Mouse (Mus musculus) midbrain, postnatal 0 days (tissue): ENCODE measurements around the gene Amz2. TPM values are rescaled to one million over a fixed set of nuclear protein-coding genes. Genes with fewer than 3 reads are reported as not detected.

Experiments
- ATAC-seq: fragments of 200-750 bp; cut with Nextera tagmentation; 2 replicates; pipeline ENCODE4 v1.8.0; 2017; ENCODE audit warnings: moderate number of reproducible peaks, mild to moderate bottlenecking, moderate TSS enrichment, moderate library complexity; ENCODE audit not compliant: low FRiP score
- DNase-seq: peaks from one replicate; pipeline ENCODE4 v3.0.0-alpha.2; 2015; ENCODE audit warnings: low spot score
- H3K27ac ChIP-seq: fragments of 300-500 bp; sonication (generic); 2 replicates; pipeline ENCODE4 v1.5.1; 2014; ENCODE audit warnings: low read depth, mild to moderate bottlenecking, low read length, mixed read lengths
- H3K27me3 ChIP-seq: fragments of 300-500 bp; sonication (generic); 2 replicates; pipeline ENCODE4 v1.6.1; 2014; ENCODE audit warnings: low read length, control low read depth, mixed read lengths; ENCODE audit not compliant: insufficient read depth
- H3K36me3 ChIP-seq: fragments of 300-500 bp; sonication (generic); 2 replicates; pipeline ENCODE4 v1.6.1; 2014; ENCODE audit warnings: low read length, control low read depth, mixed read lengths; ENCODE audit not compliant: insufficient read depth
- H3K4me1 ChIP-seq: fragments of 300-500 bp; sonication (generic); 2 replicates; pipeline ENCODE4 v1.6.1; 2014; ENCODE audit warnings: mild to moderate bottlenecking, control low read depth, antibody characterized with exemption, low read length, mixed read lengths; ENCODE audit not compliant: insufficient read depth
- H3K4me2 ChIP-seq: fragments of 300-500 bp; sonication (generic); 2 replicates; pipeline ENCODE4 v1.6.1; 2014; ENCODE audit warnings: low read depth, mild to moderate bottlenecking, low read length, mixed read lengths; ENCODE audit not compliant: poor library complexity, severe bottlenecking
- H3K4me3 ChIP-seq: fragments of 300-500 bp; sonication (generic); 2 replicates; pipeline ENCODE4 v1.5.1; 2014; ENCODE audit warnings: low read depth, mild to moderate bottlenecking, low read length, moderate library complexity
- H3K9ac ChIP-seq: fragments of 300-500 bp; sonication (generic); replicated peaks from 2 replicates; pipeline ENCODE4 v1.6.1; 2014; ENCODE audit warnings: mild to moderate bottlenecking, low read length, moderate library complexity, mixed read lengths; ENCODE audit not compliant: poor library complexity, severe bottlenecking
- H3K9me3 ChIP-seq: fragments of 300-500 bp; sonication (generic); 2 replicates; pipeline ENCODE4 v1.6.1; 2016; ENCODE audit warnings: low read length, control low read depth
- CTCF ChIP-seq: IDR thresholded peaks from 2 replicates; pipeline ENCODE4 v1.5.1; 2016; ENCODE audit warnings: antibody characterized with exemption, mild to moderate bottlenecking
- WGBS: fragments of 180-500 bp; shearing (Covaris S2); extraction: QIAGEN DNeasy Blood & Tissue Kit; methylation state at CpG from one replicate; pipeline ENCODE4 v1.1.7; 2014; 5-methylcytosine and 5-hydroxymethylcytosine counted together
- polyA plus RNA-seq: library from polyadenylated mRNA; unstranded; fragments of >200 nt; fragmentation: Nextera tagmentation; extraction: Ambion mirVana; gene quantifications from 2 replicates; pipeline ENCODE4 v1.2.1, GENCODE M21; 2015
- total RNA-seq: library from RNA; depleted of rRNA; stranded (reverse); fragments of >200 nt; gene quantifications from 2 replicates; pipeline ENCODE4 v1.2.3, GENCODE M21; 2014

Amz2 gene
- total and polyA plus RNA-seq, 2 experiments from 2014 or later = 40.1 to 156 TPM

- Histone ChIP-seq H3K9me3 (no peaks in the 10 kb centered on the region), H3K9ac (no peak overlapping the region), H3K36me3 (no peaks in the 10 kb centered on the region), H3K27me3 (no peaks in the 10 kb centered on the region), H3K4me3 (no peak overlapping the region), H3K4me1 (no peaks in the 10 kb centered on the region), H3K27ac (no peak overlapping the region; the same call in 1 of the 2 replicates), H3K4me2 (no peak overlapping the region)
- no peak for TF ChIP-seq CTCF
- ATAC-seq = no peak
- no peak for DNase-seq
- WGBS = 28% methylated on average over 6 of the region's 6 CpGs
These were observed 50.9 kb downstream of the Amz2 start for GRCm38 (mm10) chr11:109476653-109477052.

- no peak for TF ChIP-seq CTCF
These were observed 52.0 kb downstream of the Amz2 start for GRCm38 (mm10) chr11:109477606-109478380.

DNA sequence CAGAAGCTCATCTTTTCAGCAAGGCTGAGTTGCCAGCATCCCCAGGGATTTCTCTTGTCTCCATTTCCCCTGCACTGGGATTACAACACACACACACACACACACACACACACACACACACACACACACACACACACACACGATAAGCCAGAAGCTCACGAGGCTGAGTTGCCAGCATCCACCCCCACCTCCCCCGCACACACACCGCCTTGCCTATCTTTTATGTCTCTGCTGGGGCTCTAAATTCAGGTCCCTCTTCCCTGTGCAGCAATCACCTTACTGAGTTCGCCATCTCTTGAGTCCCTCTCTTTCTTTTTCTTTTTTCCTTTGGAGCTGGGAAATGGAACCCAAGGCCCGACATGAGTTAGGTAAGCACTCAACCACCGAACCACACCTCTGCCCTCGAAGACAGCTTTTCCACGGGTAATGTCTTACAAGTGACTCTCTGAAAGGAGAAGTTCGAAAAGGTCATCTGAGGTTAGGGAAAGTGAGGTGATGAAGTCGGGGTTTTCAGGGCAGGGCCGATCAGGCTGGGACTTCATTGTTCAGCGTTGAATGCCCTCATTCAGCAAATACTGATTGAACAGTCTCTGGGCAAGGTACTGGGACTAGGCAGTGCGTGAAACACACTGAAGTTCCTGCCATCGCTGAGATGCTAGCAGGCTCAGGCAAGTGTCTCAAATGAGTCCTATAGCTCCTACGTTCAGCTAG, 54.0 kb downstream of the Amz2 start:
- Histone ChIP-seq H3K4me2 (no peak overlapping the region), H3K27ac (no peak overlapping the region), H3K9ac (no peak overlapping the region), H3K4me3 (no peak overlapping the region), H3K36me3 (no peaks in the 10 kb centered on the region), H3K9me3 (no peaks in the 10 kb centered on the region), H3K27me3 (no peaks in the 10 kb centered on the region), H3K4me1 (no peaks in the 10 kb centered on the region)
- 49% methylated on average over 16 of the region's 16 CpGs for WGBS
- TF ChIP-seq CTCF = no peak
- DNase-seq (no peak), ATAC-seq (no peak)

More at GRCm38 (mm10) chr11:109477606-109478380, 52.0 kb downstream of the Amz2 start:
- Histone ChIP-seq H3K27ac (no peak overlapping the region), H3K27me3 (no peaks in the 10 kb centered on the region), H3K4me2 (no peak overlapping the region), H3K4me1 (no peaks in the 10 kb centered on the region), H3K9me3 (no peaks in the 10 kb centered on the region), H3K4me3 (no peak overlapping the region), H3K9ac (no peak overlapping the region), H3K36me3 (no peaks in the 10 kb centered on the region)
- DNase-seq (no peak), ATAC-seq (no peak)
- 56% methylated on average over 16 of the region's 16 CpGs for WGBS

- H3K4me3 ChIP-seq = no peak overlapping the region
- no peaks in the 10 kb centered on the region for H3K9me3 ChIP-seq
- no peak for TF ChIP-seq CTCF
- WGBS = 82% methylated on average over 8 of the region's 8 CpGs
- H3K27me3 ChIP-seq = no peaks in the 10 kb centered on the region
- no peak for ATAC-seq
- no peak overlapping the region for H3K27ac ChIP-seq
- H3K36me3 ChIP-seq = no peaks in the 10 kb centered on the region
- no peak overlapping the region for H3K4me2 ChIP-seq
- DNase-seq = no peak
- no peak overlapping the region for H3K9ac ChIP-seq
- no peaks in the 10 kb centered on the region for H3K4me1 ChIP-seq
These were observed 54.7 kb downstream of the Amz2 start for GRCm38 (mm10) chr11:109480440-109480839.

GRCm38 (mm10) chr11:109485398-109486045, 59.8 kb downstream of the Amz2 start:
- ATAC-seq = no peak
- WGBS = 78% methylated on average over 15 of the region's 15 CpGs
- no peaks in the 10 kb centered on the region for H3K4me1 ChIP-seq
- no peaks in the 10 kb centered on the region for H3K36me3 ChIP-seq
- TF ChIP-seq CTCF = no peak
- no peaks in the 10 kb centered on the region for H3K27me3 ChIP-seq
- H3K9ac ChIP-seq = no peak overlapping the region
- H3K4me2 ChIP-seq = no peak overlapping the region
- no peak overlapping the region for H3K27ac ChIP-seq
- H3K9me3 ChIP-seq = no peaks in the 10 kb centered on the region
- H3K4me3 ChIP-seq = no peak overlapping the region
- no peak for DNase-seq

GRCm38 (mm10) chr11:109487111-109487510, 61.4 kb downstream of the Amz2 start:
- Histone ChIP-seq H3K27me3 (no peaks in the 10 kb centered on the region), H3K9ac (no peak overlapping the region), H3K4me1 (no peaks in the 10 kb centered on the region), H3K4me3 (no peak overlapping the region), H3K27ac (no peak overlapping the region), H3K9me3 (no peaks in the 10 kb centered on the region), H3K36me3 (no peaks in the 10 kb centered on the region), H3K4me2 (no peak overlapping the region)
- WGBS = 12% methylated on average over 1 of the region's 1 CpGs
- TF ChIP-seq CTCF = no peak
- no peak for DNase-seq
- ATAC-seq = no peak
